Mouse (Mus musculus): ENCODE measurements around the gene Kif16b. TPM values are rescaled to one million over a fixed set of nuclear protein-coding genes. Genes with fewer than 3 reads are reported as not detected.

Gene Kif16b
- polyA plus RNA-seq, 1 experiment, result 24.2 TPM

DNA sequence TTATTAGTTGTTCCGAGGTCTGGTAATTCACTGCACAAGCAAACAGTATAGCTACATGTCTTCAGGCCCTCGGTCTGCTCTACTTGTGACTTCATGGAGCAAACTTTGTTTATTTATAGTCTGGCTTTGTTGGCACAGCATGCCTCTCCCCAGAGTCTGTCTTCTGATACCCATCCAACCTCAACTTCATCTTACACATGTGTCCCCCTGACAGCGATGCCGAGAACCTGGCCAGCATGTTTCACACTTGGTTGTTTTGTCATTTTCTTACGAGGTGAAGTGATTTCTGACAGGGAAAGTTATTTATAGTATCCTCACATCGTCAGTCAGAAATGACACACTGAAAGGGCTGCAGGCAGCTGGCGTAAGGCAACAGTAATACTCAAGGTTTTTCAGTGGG, 249.7 kb downstream of the Kif16b start:
- no peak for DNase-seq (ENCODE audit: low read depth)

DNA sequence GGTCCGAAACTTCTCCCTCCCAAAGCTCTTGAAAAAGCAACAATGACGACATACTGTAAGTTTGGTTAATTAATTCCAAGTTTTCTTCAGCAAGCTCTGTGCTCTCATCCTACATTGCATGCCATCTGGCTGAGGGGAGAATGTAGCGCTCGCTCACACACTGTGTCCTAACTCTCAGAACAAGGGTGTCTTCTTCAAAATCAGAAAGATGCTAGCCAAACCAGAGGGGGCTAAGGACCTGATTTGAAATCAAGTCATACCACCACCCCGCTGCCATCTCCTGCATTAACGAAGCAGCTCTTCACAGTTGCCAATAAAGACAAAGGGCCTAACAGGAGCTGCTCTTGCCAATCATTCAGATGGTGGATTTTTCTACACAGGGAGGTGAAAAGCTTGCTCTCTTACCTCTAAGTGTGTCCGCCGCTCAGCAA, 253.3 kb downstream of the Kif16b start:
- no peak for DNase-seq (ENCODE audit: low read depth)

DNA sequence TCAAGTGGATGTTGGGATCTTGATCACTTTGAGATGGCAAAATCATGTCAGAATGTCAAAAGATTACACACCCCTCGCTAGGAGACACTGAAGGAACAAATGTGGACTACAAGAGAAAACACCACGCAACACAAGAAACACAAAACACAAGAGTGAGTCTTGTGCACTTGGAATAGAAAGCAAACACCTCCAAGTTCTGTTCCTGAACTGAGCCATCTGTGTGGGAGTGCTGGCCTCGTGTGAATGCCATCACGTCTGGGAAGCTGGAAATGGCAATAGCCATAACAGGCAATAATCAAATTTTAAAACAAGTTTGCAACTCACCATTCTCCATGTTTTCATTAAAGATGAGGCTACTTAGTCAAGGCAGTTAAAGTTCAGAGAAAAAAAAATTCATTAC, 254.5 kb downstream of the Kif16b start:
- DNase-seq (ENCODE audit: low read depth), result no peak

DNA sequence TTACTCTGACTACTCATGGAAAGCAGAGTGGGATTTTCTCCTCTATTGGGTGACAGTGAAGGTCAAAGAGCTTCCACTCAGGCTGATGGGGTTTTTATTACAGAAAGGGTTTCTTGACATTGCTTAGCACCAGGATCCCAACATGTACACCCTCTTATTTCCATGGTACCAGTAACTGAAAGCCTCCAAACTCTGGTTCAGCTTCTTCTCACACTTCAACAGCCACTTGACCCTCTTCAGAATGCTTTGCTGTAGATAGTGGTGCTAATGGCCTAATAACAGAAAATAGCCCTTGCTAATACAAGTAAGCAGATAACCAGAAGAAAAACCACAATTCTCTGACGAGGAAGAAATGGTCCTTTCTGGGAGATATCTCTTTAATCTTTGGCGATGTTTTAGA, 259.6 kb downstream of the Kif16b start:
- no peak for DNase-seq (ENCODE audit: low read depth)

DNA sequence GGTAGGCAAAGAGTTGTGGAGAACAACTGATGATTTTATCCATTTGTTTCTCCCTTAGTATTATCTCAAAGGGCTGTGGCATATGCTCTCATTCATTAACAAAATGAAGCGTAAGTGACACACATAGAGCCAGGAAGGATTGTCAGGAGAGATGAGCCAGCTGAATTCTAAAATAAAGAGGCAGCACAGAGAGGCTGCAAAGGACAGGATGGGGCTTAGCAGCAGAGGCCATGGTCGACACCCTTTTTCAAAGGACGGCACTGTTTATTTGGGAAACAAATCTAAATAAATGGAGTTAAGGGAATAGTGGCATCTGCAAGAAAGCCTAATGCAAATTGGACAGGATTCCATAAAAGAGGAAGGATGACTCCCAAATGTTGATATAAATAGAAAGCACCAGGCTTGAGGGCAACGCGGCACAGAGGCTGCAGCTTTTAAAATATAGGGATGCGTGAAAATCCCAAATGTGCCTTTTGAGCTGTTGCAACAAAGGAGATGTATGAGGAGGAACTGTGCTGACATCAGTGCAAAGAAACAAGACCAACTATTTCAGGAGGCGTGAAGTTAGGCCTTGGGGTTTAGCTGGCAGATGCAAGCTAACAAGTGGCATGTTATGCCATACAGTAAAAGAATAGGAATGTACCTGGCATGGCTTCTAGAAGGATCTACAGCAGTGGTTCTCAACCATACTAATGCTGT, 265.6 kb downstream of the Kif16b start:
- no peak for DNase-seq (ENCODE audit: low read depth)

DNA sequence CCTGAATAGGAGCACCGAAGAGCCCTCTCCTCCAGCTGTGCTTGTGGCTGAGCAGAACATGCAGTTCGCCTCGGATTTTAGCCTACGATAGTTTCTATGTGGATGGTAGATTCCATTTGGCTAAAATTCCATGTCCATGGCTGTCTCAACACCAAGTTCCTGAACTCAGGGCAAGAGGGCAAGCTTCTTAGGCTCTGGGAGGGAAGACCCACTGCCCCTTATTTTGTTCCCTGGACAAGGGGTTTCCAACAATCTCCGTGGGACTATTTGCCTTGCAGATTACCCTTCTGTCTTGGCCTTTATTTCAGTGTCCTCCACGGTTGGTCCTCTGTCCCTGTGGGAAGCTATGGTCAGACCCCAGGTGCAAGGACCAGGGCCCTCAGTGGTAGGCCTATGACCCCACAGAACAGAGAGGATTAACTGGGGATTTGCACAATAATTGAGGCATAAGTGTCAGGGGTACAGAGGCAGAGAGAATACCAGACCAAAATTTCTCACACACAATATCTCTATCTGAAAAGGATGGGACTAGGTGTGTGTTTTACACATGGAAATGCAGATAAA, 267.3 kb downstream of the Kif16b start:
- no peak for DNase-seq (ENCODE audit: low read depth)

DNA sequence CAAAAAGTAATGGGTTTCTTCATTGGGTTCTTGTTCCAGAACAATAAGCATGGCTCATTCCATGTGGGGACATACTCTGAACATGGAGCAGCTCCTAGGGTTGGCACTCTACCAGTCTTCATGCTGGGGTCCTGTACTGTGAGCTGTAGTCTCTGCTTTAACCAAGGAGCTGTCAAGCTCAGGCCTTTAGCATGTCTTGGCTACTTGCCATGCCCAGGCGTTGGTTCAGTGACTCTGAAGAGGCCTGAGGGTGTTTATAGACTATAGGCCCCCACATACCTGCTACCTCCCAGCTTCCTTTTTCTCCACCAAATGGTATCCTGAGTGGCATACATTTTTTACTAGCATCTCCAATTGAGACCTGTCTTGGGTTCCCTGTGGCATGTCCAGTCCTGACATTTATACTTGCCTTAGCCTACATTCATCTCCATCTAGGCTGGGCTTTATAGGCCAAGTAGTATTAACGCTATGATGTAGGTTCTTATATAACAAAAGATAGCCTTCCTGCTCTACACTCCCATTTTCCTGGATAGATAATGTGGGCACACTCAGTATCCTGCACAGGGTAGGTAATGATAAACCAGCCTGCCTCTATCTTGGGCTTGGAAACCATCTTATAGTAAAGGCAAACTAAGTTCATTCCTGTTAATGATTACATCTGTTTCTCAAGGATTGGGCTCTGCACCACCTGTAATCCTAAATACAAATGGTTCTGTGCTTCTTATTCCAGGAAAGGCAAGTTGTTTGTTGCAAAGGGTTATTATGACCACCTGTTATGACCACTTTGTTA, 271.6 kb downstream of the Kif16b start:
- no peak for DNase-seq (ENCODE audit: low read depth)

DNA sequence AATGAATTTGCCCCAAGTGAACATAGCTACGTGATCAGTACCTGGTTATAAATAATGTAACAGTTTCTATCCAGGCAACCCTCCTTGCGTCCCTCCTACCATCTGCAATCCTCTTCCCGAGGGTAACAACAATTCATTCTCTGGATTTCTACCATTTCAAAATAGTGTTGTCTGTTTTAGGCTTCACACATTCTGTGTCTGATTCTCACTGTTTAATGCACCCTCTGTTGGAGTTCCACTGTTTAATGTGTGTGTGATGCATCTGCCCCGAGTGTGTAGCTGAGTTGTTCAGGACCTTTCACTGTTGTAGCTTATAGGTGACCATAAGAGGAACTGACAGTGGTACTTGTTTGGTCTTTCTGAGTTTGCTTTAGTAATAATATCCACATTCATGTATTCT, 275.6 kb downstream of the Kif16b start:
- DNase-seq (ENCODE audit: low read depth), result no peak

DNA sequence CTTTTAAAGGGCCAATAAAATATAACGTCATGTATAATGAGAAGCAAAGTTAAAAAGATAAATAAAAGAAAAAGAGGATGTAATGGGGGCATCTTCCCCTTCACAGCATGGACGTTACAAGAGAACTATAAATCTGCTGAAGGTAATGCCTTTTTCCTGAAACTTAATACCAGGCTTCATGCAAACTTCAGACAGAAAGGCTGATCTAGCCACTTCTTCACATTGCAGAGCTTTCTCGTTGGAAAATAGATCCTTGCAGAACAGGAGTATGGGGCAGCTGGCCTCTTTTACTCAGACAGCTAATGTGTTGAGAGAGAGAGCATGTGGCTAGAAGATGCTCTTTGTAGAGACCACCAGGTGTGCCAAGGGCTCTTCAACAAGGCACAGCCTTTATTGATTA, 276.2 kb downstream of the Kif16b start:
- DNase-seq (ENCODE audit: low read depth), result no peak

DNA sequence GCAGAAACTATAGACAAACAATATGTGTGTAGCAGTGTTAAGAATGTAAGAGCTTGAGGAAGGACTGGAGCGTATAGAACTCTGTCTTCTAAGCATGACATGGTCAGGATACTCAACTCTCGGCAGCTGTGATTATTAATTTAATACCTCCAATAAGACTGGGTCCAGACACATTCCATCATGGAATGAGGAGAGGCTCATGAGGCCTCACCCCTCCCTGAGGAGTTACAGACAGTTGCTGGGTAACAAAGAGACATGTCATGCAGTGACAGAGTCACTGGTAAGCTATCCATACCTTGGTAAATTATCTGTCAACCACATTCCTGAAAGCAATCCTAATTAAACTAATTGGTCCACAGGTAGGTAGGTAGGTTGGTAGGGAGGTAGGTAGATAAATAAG, 277.1 kb downstream of the Kif16b start:
- no peak for DNase-seq (ENCODE audit: low read depth)

DNA sequence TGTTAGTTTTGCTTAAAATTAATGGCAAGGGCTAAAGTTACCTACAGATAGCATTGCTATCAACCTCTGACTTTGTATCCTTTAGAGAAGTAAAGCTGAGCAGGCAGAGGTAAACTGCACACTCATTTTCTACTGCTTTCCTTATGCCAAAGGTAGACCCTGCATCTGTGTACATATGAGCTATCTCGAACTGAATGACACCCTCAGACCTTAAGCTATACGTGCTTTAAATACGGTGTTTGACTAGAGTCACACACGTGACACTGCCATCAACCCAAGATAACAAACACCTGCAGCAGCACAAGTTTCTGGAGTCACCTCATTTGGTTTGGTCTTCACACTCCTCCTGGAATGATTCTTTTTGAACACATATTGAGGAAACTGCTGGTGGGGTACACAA, 280.2 kb downstream of the Kif16b start:
- no peak for DNase-seq (ENCODE audit: low read depth)

DNA sequence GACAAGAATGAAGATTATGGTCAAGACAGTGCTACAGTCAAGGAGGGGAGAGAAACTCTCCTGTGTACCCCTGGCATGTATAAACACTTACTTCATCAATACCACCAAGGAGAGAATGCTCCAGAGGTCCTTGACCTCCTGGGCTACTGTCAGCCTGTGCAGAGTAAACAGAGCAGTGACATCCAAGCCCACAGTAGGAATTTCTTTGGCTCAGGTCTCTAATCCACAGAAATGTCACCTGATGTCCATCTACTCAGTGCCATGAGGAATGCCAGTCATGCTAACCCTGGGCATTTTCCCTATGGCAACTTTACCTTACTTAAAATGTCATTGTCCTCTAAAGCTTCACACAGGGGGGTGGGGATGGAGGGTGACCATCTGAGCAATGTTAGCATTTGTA, 281.4 kb downstream of the Kif16b start:
- DNase-seq (ENCODE audit: low read depth), result no peak

DNA sequence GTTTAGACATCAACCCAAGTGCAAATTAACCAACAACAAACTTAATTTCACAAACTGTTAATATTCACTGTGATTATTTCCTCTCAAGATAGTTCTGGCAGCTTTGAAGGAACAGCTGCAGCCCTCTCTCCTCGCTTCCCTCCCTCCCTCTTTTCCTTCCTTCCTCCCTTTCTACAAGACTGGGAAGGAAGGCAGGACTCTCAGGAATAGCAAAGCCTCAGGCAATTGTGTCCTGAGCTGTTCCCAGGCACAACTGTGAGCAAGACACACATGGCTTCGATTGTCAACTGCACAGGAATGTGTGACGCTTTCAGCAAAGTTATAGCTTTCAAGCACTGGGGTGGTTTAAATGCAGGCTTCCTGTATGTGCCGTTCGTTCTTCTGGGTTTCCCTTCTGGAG, 286.8 kb downstream of the Kif16b start:
- DNase-seq (ENCODE audit: low read depth), result no peak

DNA sequence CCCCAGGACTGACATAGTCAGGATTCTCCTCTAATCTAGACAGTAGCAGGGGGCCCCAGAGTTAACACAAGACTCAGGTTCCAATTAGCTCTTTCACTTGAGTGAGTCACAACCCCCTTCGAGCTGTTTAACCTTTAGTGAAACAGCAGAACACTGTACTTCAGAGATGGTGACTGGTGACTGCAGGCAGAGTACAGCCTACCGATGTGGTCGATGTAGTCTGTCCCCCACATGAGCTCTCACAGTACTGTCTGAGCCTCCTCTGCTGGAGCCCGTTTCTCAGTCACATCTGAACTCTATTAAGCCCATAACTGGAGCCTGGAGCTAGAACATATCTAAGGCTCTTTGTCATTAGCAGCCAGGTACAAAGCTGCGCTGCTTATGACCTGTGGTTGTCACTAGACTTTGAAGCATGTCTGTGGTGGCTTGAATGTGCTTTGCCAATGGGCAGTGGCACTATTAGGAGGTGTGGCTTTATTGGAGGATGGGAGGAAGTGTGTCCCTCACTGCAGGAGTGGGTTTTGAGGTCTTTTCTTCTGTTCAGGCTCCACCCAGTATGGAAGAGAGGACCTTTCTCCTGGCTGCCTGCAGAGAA, 288.9 kb downstream of the Kif16b start:
- no peak for DNase-seq (ENCODE audit: low read depth)

DNA sequence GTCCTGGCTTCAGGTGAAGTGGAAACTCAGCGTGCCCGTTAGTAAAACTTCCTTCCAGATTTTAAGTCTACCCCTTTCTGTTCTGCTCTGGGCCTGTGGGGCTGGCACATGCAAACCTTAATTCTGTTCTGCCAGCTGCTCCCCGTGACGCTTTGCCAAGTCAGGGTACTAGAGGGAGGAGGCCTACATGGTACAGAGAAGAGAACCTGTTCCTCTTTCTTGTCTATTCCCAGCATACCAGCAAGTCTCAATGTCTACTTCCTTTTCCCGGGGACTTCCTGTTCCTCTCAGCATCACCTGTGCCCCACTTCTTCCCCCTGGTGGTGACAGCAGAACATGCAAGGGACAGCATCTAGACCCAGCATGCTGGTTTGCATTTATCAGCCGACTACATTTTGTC, 290.2 kb downstream of the Kif16b start:
- no peak for DNase-seq (ENCODE audit: low read depth)

DNA sequence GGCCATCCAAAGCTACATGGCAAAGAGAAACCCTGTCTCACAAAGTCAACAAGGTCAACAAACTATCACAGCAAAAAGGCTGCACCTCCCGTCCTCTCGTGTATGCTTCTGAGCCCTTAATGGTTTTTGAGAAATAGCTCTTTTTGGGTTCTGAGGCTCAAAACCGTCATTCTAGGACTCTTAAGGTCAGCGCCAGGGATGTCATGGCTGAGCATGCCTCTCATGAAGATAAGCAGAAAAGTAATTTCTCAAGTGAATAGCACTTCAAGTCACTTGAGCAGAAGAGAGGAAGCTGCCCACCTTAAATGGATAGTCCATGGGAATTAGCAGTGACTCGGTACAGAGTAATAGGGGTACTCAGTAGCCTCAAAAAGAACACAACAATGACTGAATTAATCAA, 291.1 kb downstream of the Kif16b start:
- no peak for DNase-seq (ENCODE audit: low read depth)

DNA sequence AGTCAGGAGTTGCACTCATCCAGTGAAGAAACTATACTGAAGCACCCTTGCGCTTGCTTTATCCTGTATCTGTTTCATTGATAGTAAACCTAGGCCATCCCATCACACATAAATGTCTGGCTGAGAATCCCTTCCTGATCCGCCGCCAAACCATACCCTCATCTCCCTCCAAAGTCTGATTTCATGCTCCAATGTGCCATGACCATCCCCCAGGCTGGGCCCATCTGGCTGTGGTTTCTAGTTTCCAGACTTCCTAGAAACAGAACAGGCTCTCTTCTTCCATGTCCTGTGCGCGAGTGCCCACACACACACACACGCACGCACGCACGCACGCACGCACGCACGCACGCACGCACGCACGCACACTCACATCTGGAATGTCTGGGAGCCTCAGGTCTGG, 292.6 kb downstream of the Kif16b start:
- no peak for DNase-seq (ENCODE audit: low read depth)

DNA sequence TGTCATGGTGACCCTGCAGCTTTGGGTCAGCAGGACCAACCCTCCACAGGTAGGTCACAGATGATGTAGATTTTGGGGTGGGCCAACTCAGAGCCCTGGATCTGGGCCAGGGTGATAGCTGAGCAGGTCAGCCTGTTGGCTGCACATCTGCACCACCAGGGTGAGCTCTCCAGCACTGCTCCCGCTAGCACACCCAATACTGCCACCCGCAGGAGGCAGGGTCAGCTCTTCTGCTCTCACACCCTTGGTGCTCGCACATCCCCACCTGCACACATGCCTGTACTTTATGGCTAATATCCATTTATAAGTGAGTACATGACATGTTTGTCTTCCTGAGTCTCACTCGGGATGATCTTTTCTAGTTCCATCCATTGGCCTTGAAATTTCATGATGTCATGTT, 296.6 kb downstream of the Kif16b start:
- DNase-seq (ENCODE audit: low read depth), result no peak

DNA sequence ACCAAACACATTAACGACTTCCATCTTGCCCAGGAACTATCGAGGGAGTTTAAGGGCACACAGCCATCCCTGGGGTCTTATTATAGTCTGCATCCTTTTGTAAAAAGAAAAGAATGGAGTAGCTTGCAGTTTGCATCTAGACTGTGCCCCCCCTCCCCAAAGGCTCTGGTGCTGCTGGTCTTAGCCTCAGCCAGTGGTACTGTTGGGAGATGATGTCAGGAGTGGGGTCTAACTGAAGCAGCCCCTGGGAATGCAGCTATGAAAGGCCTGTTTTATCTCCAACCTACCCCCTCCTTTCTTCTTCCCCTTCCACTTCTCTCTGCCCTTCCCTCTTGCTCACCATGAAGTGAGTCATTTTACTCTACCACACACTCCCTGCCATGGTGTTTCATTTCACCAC, 298.1 kb downstream of the Kif16b start:
- DNase-seq (ENCODE audit: low read depth), result no peak

DNA sequence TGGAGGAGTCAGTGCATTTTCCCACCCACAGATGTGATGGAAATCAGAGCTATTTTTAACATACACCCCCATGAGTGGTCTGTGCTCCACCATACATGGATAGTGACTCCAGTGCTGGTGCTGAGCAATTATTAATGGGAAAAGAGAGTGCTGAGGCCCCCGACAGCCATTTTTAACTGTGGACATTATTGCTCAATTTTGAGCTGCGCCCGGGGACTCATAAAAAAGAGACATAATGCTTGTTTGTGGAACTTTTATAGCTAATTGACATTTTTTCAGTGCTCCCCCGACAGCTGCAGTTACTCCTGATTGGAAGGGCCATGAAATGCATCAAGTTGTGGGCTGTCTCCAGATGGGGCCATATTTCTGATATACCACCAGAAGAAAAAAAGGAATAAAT, 302.1 kb downstream of the Kif16b start:
- DNase-seq (ENCODE audit: low read depth), result no peak

DNA sequence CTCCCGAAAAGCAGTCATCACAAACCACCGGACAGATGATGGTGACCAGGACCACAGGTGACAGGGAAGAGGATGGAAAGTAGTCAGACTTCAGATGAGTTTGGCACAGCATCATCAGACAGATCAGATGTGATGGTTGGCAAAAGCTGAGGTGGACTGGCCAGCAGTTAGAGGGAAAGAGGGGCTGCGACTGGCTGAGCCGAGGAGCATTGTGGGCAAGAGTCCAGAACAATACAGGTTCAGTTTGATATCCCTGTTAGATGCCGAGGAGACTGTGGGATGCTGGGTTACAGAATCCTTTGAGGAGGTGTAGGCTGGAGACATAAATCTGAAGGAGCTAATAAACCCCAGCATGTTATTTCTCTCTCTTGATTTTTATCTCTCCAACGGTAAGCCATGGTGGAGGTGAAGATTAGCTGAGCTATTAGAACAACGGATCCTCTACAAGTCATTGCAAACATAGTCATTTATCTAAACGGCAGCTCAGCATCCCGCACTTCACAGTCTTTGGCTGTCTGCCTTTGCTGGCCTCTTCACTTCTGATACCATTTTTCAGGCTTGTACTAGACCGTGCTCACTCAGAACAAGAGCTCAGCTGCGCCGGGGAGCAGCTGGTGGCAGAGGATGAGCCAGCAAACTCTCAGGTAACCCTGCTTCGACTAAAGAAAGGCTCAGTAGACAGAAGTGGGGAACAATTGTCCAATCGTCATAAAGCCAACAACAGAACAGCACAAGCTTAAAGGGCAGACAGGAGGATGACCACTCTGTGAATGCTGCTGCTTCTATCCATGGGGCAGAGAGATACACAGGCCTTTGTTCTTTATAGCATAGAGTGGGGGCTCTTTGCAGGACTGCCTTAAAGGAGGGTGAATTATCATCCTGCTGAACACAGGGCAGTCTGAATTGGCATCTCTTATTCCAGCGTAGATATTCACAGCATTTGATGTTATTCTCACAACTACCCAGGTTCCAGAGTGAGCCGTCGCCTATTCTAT, 304.9 kb downstream of the Kif16b start:
- no peak for DNase-seq (ENCODE audit: low read depth)

DNA sequence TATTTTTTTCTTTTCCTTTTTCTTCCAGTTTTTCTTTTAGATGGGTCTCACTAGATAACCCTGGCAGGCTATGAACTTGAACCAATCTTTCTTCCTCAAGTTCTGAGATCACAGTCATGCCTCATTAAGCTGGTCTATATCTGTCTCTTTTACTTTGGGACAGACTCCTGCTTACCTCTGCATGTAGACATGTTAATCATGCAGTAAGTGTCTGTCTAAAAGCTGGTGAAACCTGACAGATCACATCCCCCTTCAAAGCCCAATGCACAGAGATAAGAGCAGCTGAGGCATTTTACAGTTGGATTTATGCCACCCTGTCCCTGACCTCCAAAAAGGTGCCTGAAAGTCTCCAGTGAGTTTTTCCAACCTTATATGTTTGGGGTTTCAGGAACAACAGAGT, 310.4 kb downstream of the Kif16b start:
- DNase-seq (ENCODE audit: low read depth), result no peak
